Mouse (Mus musculus): Measurements from ENCODE around the gene Slc25a41. TPM values are rescaled to one million over a fixed set of nuclear protein-coding genes. Genes with fewer than 3 reads are reported as not detected.
A peak's percentile ranks its signal among the peaks of the same experiment; 100 is the strongest.

Slc25a41 gene
- polyA plus RNA-seq, 2 experiments, result 0.13 to 0.26 TPM

DNA sequence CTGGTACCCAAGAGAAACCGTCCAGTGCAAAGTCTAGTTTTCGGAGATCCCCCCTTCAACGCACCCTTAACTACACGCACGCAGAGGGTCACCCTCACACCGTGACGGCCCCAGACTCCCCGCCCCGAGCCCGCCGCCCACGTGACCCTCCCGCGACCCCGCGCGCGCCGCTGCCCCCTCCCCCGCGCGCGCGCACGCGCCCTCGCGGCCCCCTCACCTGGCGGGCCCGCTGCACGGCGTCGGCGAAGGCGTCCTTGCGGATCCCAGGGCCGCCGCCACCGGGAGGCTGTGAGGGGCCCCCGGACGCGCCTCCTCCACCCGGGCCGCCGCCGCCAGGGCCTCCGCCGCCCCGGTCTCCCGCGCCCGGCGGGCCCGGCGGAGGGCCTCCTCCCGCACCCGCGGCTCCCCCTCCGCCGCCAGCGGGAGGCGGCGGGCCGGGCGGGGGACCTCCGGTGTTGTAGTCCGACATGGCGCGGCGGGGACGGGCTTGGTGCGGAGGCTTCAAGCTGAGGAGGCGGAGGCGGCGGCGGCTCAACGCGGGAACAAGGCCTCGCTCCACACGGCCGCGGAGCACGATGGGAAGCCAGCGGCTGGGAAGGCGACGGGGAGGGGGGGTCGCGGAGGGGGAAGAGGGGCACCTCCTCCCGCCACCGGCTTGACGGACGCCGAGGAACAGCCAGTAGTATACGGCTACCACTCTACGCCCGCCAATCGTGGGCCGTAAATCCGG, 10.4 kb downstream of the Slc25a41 start, which contains the start of gene Khsrp:
Gene Khsrp, minus strand, starts transcription at position 592 of the 730 bp plus-strand sequence.
- Histone ChIP-seq H3K27ac (replicated peaks; ENCODE audit: low read depth, low read length) (peak within 1 kb of the TSS; percentile 94), H3K9ac (ENCODE audit: low read depth, low read length, severe bottlenecking) (peak within 1 kb of the TSS; percentile 100), H3K4me1 (ENCODE audit: control insufficient read depth, insufficient read depth, low read length) (peaks cover 14% of the 10 kb centered on the region), H3K4me3 (replicated peaks; ENCODE audit: low read length) (peak within 1 kb of the TSS; percentile 94), H3K27me3 (ENCODE audit: control insufficient read depth, insufficient read depth, low read length) (no peaks in the 10 kb centered on the region), H3K4me2 (replicated peaks; ENCODE audit: low read depth, low read length, severe bottlenecking) (peak within 1 kb of the TSS; percentile 96), H3K36me3 (ENCODE audit: control insufficient read depth, insufficient read depth, low read length) (peaks cover 27% of the 10 kb centered on the region), H3K9me3 (ENCODE audit: control insufficient read depth, low read length) (no peaks in the 10 kb centered on the region)
- DNase-seq (ENCODE audit: low spot score) (peak; percentile 9), ATAC-seq (ENCODE audit: low FRiP score, low read depth) (no peak)
- TF ChIP-seq POLR2A (IDR thresholded peaks at IDR 0.05; ENCODE audit: borderline replicate concordance, extremely low read depth, insufficient read depth, insufficient read length), result peak; percentile 54; the same call in 1 of the 2 replicates
- WGBS, result 1% methylated on average over 37 of the region's 99 CpGs

DNA sequence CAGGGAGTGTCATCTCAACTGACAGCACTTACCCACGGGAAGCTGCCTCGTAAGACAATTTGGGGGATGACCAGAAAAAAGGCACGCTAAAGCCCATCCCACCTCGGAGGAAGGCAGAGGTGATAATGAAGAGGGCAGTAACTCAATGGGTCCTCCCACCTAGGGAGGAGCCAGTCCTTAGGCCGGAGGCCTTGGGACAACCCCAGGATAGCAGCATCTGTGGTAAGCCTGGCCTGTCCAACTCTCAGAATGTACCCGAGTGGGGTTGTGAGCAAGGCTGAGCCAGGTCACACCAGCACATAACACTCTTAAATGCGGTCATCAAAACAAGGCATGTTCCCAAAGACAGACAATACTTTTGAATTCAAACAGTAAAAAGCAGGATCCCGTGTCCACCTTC, 11.8 kb downstream of the Slc25a41 start:
- 31% methylated on average over 8 of the region's 8 CpGs for WGBS

GRCm38 (mm10) chr17:57027471-57027870, 14.0 kb downstream of the Slc25a41 start:
- Histone ChIP-seq H3K9me3 (ENCODE audit: control insufficient read depth, low read length) (no peaks in the 10 kb centered on the region), H3K27ac (replicated peaks; ENCODE audit: low read depth, low read length) (no peak overlapping the region), H3K27me3 (ENCODE audit: control insufficient read depth, insufficient read depth, low read length) (no peaks in the 10 kb centered on the region), H3K4me3 (replicated peaks; ENCODE audit: low read length) (no peak overlapping the region), H3K4me1 (ENCODE audit: control insufficient read depth, insufficient read depth, low read length) (peaks cover 14% of the 10 kb centered on the region), H3K4me2 (replicated peaks; ENCODE audit: low read depth, low read length, severe bottlenecking) (no peak overlapping the region), H3K9ac (ENCODE audit: low read depth, low read length, severe bottlenecking) (no peak overlapping the region), H3K36me3 (ENCODE audit: control insufficient read depth, insufficient read depth, low read length) (peaks cover 63% of the 10 kb centered on the region)
- no peak for TF ChIP-seq POLR2A (IDR thresholded peaks at IDR 0.05; ENCODE audit: borderline replicate concordance, extremely low read depth, insufficient read depth, insufficient read length)
- DNase-seq (ENCODE audit: low spot score) (no peak), ATAC-seq (ENCODE audit: low FRiP score, low read depth) (no peak)
- WGBS, result 93% methylated on average over 4 of the region's 4 CpGs

More for the DNA sequence above, 11.8 kb downstream of the Slc25a41 start:
- peak overlapping the region; percentile 100 for H3K9ac ChIP-seq (ENCODE audit: low read depth, low read length, severe bottlenecking)
- peaks cover 41% of the 10 kb centered on the region for H3K36me3 ChIP-seq (ENCODE audit: control insufficient read depth, insufficient read depth, low read length)
- no peak for TF ChIP-seq POLR2A (IDR thresholded peaks at IDR 0.05; ENCODE audit: borderline replicate concordance, extremely low read depth, insufficient read depth, insufficient read length)
- DNase-seq (ENCODE audit: low spot score) (no peak), ATAC-seq (ENCODE audit: low FRiP score, low read depth) (no peak)
- peak overlapping the region; percentile 94 for H3K4me3 ChIP-seq (replicated peaks; ENCODE audit: low read length)
- H3K4me2 ChIP-seq (replicated peaks; ENCODE audit: low read depth, low read length, severe bottlenecking), result peak overlapping the region; percentile 96
- no peaks in the 10 kb centered on the region for H3K9me3 ChIP-seq (ENCODE audit: control insufficient read depth, low read length)
- H3K27me3 ChIP-seq (ENCODE audit: control insufficient read depth, insufficient read depth, low read length), result no peaks in the 10 kb centered on the region
- no peak overlapping the region for H3K27ac ChIP-seq (replicated peaks; ENCODE audit: low read depth, low read length)
- peaks cover 14% of the 10 kb centered on the region for H3K4me1 ChIP-seq (ENCODE audit: control insufficient read depth, insufficient read depth, low read length)

DNA sequence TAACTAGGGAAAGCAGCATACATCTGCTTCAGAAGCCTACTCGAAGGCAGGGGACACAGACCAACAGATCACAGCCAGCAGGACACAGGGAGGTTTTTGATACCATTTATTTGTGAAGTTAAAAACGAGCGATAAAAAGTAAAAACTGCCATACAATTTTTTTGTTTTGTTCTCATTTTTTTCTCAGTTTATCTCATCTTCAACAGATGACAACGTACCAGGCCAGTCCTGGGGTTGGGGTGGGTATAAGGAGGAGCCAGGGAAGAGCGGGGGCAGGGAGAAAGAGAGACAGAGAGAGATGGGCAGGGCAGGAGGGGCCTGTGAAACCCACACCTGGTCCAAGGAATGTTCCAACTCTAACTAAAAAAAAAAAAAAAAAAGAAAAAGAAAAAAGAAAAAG, 20.5 kb downstream of the Slc25a41 start:
- Histone ChIP-seq H3K4me3 (replicated peaks; ENCODE audit: low read length) (no peak overlapping the region), H3K36me3 (ENCODE audit: control insufficient read depth, insufficient read depth, low read length) (peaks cover 59% of the 10 kb centered on the region), H3K27ac (replicated peaks; ENCODE audit: low read depth, low read length) (no peak overlapping the region), H3K4me2 (replicated peaks; ENCODE audit: low read depth, low read length, severe bottlenecking) (no peak overlapping the region), H3K9ac (ENCODE audit: low read depth, low read length, severe bottlenecking) (no peak overlapping the region), H3K9me3 (ENCODE audit: control insufficient read depth, low read length) (no peaks in the 10 kb centered on the region), H3K4me1 (ENCODE audit: control insufficient read depth, insufficient read depth, low read length) (no peaks in the 10 kb centered on the region), H3K27me3 (ENCODE audit: control insufficient read depth, insufficient read depth, low read length) (no peaks in the 10 kb centered on the region)
- ATAC-seq (ENCODE audit: low FRiP score, low read depth) (no peak), DNase-seq (ENCODE audit: low spot score) (no peak)
- WGBS, result 90% methylated on average over 5 of the region's 5 CpGs
- no peak for TF ChIP-seq POLR2A (IDR thresholded peaks at IDR 0.05; ENCODE audit: borderline replicate concordance, extremely low read depth, insufficient read depth, insufficient read length)

DNA sequence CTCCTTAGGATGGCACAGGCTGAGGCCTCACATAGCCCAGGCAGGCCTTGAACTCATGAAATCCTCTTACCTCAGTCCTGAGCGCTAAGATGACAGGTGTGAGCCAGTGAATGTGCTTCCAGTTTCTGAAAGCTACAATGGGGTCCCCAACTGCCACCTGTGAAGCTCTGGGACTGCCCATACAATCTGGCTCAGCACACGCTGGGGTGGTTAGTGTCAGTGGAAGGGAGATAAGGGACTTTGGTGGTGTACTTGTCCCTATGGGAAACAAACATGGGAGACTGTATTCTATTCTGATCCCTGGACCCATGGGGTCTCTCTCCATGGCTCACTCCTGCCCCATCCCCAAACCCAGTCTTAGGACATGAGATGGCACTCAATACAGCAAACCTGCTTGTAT, 21.8 kb downstream of the Slc25a41 start:
- Histone ChIP-seq H3K4me1 (ENCODE audit: control insufficient read depth, insufficient read depth, low read length) (no peaks in the 10 kb centered on the region), H3K4me2 (replicated peaks; ENCODE audit: low read depth, low read length, severe bottlenecking) (no peak overlapping the region), H3K27me3 (ENCODE audit: control insufficient read depth, insufficient read depth, low read length) (no peaks in the 10 kb centered on the region), H3K36me3 (ENCODE audit: control insufficient read depth, insufficient read depth, low read length) (peaks cover 46% of the 10 kb centered on the region), H3K9me3 (ENCODE audit: control insufficient read depth, low read length) (no peaks in the 10 kb centered on the region), H3K4me3 (replicated peaks; ENCODE audit: low read length) (no peak overlapping the region), H3K9ac (ENCODE audit: low read depth, low read length, severe bottlenecking) (no peak overlapping the region), H3K27ac (replicated peaks; ENCODE audit: low read depth, low read length) (no peak overlapping the region)
- DNase-seq (ENCODE audit: low spot score) (no peak), ATAC-seq (ENCODE audit: low FRiP score, low read depth) (no peak)
- 89% methylated on average over 2 of the region's 2 CpGs for WGBS
- TF ChIP-seq POLR2A (IDR thresholded peaks at IDR 0.05; ENCODE audit: borderline replicate concordance, extremely low read depth, insufficient read depth, insufficient read length), result no peak
